Mouse (Mus musculus): ENCODE measurements around the gene Tom1l2. TPM values are rescaled to one million over a fixed set of nuclear protein-coding genes. Genes with fewer than 3 reads are reported as not detected.

Gene Tom1l2
- polyA plus RNA-seq, 1 experiment, result 27.4 TPM

GRCm38 (mm10) chr11:60265271-60265985 lies 87.3 kb downstream of the Tom1l2 start:
- no peak for TF ChIP-seq E2F4 (IDR thresholded peaks at IDR 0.05; ENCODE audit: insufficient read depth)
- H3ac ChIP-seq (ENCODE audit: control insufficient read depth, insufficient read length), result no peak overlapping the region
- no peaks in the 10 kb centered on the region for H3K27me3 ChIP-seq (ENCODE audit: control insufficient read depth, insufficient read depth, insufficient read length)
- no peak overlapping the region for H3K4me3 ChIP-seq
- peaks cover 3% of the 10 kb centered on the region for H3K36me3 ChIP-seq (ENCODE audit: control insufficient read depth, insufficient read depth)
- no peaks in the 10 kb centered on the region for H3K79me2 ChIP-seq (ENCODE audit: control insufficient read depth, insufficient read depth)
- no peak overlapping the region for H3K4me2 ChIP-seq (ENCODE audit: low read depth)

DNA sequence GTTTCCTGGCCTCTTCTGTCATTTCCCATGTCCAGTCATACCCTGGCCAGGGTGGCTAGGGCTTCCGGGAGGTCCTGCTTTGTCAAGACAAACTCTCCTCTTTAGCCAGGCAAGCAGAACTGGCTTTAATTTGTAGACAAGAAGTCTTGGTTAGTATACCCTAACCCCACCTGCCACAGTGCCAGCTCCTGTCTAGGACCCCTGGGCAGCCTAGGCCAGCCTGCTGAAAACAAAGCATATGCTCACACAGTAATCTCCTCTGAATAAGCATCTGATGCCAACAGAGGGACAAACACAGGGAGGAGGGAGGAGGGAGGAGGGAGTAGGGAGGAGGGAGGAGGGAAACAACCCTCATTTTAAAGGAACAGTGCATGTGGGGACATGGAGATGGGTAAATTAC lies 88.1 kb downstream of the Tom1l2 start:
- TF ChIP-seq MYOD1 (IDR thresholded peaks at IDR 0.05; ENCODE audit: control insufficient read depth in 1 of 3, insufficient read length in 2 of 3, low read depth in 2 of 3) (no peak), MAX (IDR thresholded peaks at IDR 0.05; ENCODE audit: low read depth) (no peak), REST (IDR thresholded peaks at IDR 0.05; ENCODE audit: insufficient read depth, insufficient read length) (no peak), E2F4 (IDR thresholded peaks at IDR 0.05; ENCODE audit: insufficient read depth) (no peak), SRF (IDR thresholded peaks at IDR 0.05; ENCODE audit: control insufficient read depth, insufficient read length, low read depth) (no peak), POLR2AphosphoS2 (IDR thresholded peaks at IDR 0.05; ENCODE audit: insufficient read length, low read depth) (no peak), POLR2A (IDR thresholded peaks at IDR 0.05; ENCODE audit: insufficient read length, low read depth) (no peak)
- Histone ChIP-seq H3K36me3 (ENCODE audit: control insufficient read depth, insufficient read depth) (peaks cover 3% of the 10 kb centered on the region), H3K4me3 (no peak overlapping the region), H3K27me3 (ENCODE audit: control insufficient read depth, insufficient read depth, insufficient read length) (no peaks in the 10 kb centered on the region), H3K79me2 (ENCODE audit: control insufficient read depth, insufficient read depth) (no peaks in the 10 kb centered on the region), H3ac (ENCODE audit: control insufficient read depth, insufficient read length) (no peak overlapping the region), H3K4me2 (ENCODE audit: low read depth) (no peak overlapping the region)

GRCm38 (mm10) chr11:60262396-60262795 lies 90.3 kb downstream of the Tom1l2 start:
- Histone ChIP-seq H3K4me3 (no peak overlapping the region), H3ac (ENCODE audit: control insufficient read depth, insufficient read length) (no peak overlapping the region), H3K27me3 (ENCODE audit: control insufficient read depth, insufficient read depth, insufficient read length) (no peaks in the 10 kb centered on the region), H3K79me2 (ENCODE audit: control insufficient read depth, insufficient read depth) (no peaks in the 10 kb centered on the region), H3K4me2 (ENCODE audit: low read depth) (no peak overlapping the region), H3K36me3 (ENCODE audit: control insufficient read depth, insufficient read depth) (peaks cover 7% of the 10 kb centered on the region)
- TF ChIP-seq CEBPB (IDR thresholded peaks at IDR 0.05; ENCODE audit: insufficient read depth, poor library complexity, severe bottlenecking), result no peak
- TF ChIP-seq POLR2AphosphoS2 (IDR thresholded peaks at IDR 0.05; ENCODE audit: insufficient read length, low read depth), result no peak
- no peak for TF ChIP-seq SRF (IDR thresholded peaks at IDR 0.05; ENCODE audit: control insufficient read depth, insufficient read length, low read depth)
- no peak for TF ChIP-seq TCF3 (IDR thresholded peaks at IDR 0.05; ENCODE audit: insufficient read length, low read depth)
- TF ChIP-seq E2F4 (IDR thresholded peaks at IDR 0.05; ENCODE audit: insufficient read depth), result no peak
- TF ChIP-seq MAX (IDR thresholded peaks at IDR 0.05; ENCODE audit: low read depth), result no peak
- no peak for TF ChIP-seq TCF12 (IDR thresholded peaks at IDR 0.05; ENCODE audit: insufficient read depth, poor library complexity, severe bottlenecking)

- Histone ChIP-seq H3K36me3 (ENCODE audit: control insufficient read depth, insufficient read depth) (peaks cover 4% of the 10 kb centered on the region), H3K27me3 (ENCODE audit: control insufficient read depth, insufficient read depth, insufficient read length) (no peaks in the 10 kb centered on the region), H3K4me3 (no peak overlapping the region), H3K79me2 (ENCODE audit: control insufficient read depth, insufficient read depth) (no peaks in the 10 kb centered on the region), H3K4me2 (ENCODE audit: low read depth) (no peak overlapping the region), H3ac (ENCODE audit: control insufficient read depth, insufficient read length) (no peak overlapping the region)
- no peak for TF ChIP-seq POLR2AphosphoS2 (IDR thresholded peaks at IDR 0.05; ENCODE audit: insufficient read length, low read depth)
- no peak for TF ChIP-seq POLR2A (IDR thresholded peaks at IDR 0.05; ENCODE audit: insufficient read length, low read depth)
- TF ChIP-seq REST (IDR thresholded peaks at IDR 0.05; ENCODE audit: insufficient read depth, insufficient read length), result no peak
- TF ChIP-seq E2F4 (IDR thresholded peaks at IDR 0.05; ENCODE audit: insufficient read depth), result no peak
- no peak for TF ChIP-seq USF1 (IDR thresholded peaks at IDR 0.05; ENCODE audit: low read depth)
- no peak for TF ChIP-seq TCF12 (IDR thresholded peaks at IDR 0.05; ENCODE audit: insufficient read depth, poor library complexity, severe bottlenecking)
- TF ChIP-seq CEBPB (IDR thresholded peaks at IDR 0.05; ENCODE audit: insufficient read depth, poor library complexity, severe bottlenecking), result no peak
- no peak for TF ChIP-seq MYOG (IDR thresholded peaks at IDR 0.05; ENCODE audit: control insufficient read depth in 1 of 3, insufficient read depth in 1 of 3, insufficient read length in 2 of 3, low read depth in 2 of 3)
- TF ChIP-seq SRF (IDR thresholded peaks at IDR 0.05; ENCODE audit: control insufficient read depth, insufficient read length, low read depth), result no peak
- TF ChIP-seq TCF3 (IDR thresholded peaks at IDR 0.05; ENCODE audit: insufficient read length, low read depth), result no peak
- TF ChIP-seq MAX (IDR thresholded peaks at IDR 0.05; ENCODE audit: low read depth), result no peak
- TF ChIP-seq MYOD1 (IDR thresholded peaks at IDR 0.05; ENCODE audit: control insufficient read depth in 1 of 3, insufficient read length in 2 of 3, low read depth in 2 of 3), result no peak
Observed at GRCm38 (mm10) chr11:60260743-60261142, 92.0 kb downstream of the Tom1l2 start.

DNA sequence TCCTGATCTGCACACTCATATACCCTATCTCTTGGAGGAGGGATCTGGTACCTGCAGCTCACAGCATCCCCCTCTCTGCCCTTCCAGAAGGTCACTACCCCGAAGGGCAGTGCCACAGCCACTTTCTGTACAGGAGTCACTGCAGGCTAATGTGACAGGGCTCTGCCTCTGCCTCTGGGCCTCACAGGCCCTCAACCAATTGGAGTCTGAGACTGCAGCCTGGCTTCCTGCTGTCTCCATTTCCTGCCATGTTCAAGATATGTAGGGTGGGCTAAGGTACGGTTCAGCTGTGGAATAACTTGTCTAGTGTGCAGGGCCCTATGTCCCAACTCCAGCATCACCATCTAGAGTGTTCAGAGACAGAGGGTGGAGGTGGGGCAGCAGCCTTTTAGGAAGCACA lies 95.0 kb downstream of the Tom1l2 start:
- Histone ChIP-seq H3K4me2 (ENCODE audit: low read depth) (no peak overlapping the region), H3K27me3 (ENCODE audit: control insufficient read depth, insufficient read depth, insufficient read length) (no peaks in the 10 kb centered on the region), H3ac (ENCODE audit: control insufficient read depth, insufficient read length) (no peak overlapping the region), H3K36me3 (ENCODE audit: control insufficient read depth, insufficient read depth) (peaks cover 7% of the 10 kb centered on the region), H3K79me2 (ENCODE audit: control insufficient read depth, insufficient read depth) (no peaks in the 10 kb centered on the region), H3K4me3 (no peak overlapping the region)
- TF ChIP-seq MYOG (IDR thresholded peaks at IDR 0.05; ENCODE audit: control insufficient read depth in 1 of 3, insufficient read depth in 1 of 3, insufficient read length in 2 of 3, low read depth in 2 of 3), result no peak
- TF ChIP-seq USF1 (IDR thresholded peaks at IDR 0.05; ENCODE audit: low read depth), result no peak
